Mouse (Mus musculus): ENCODE results near the gene Sept8.

Gene Sept8

GRCm38 (mm10) chr11:53519207-53520121 lies at the start of gene Sept8:
Gene Sept8, plus strand, starts transcription at chr11:53519257.
- peak; percentile 42 for DNase-seq

- no peak for DNase-seq
These were observed 49.6 kb upstream of the Sept8 start for GRCm38 (mm10) chr11:53469294-53469967.

- DNase-seq: peak; percentile 83
These were observed 48.9 kb upstream of the Sept8 start, which contains the start of gene Gm9837 for GRCm38 (mm10) chr11:53469968-53470695. Gene Gm9837, minus strand, starts transcription at chr11:53470479.

GRCm38 (mm10) chr11:53472709-53473108 lies 46.3 kb upstream of the Sept8 start:
- no peak for DNase-seq

- no peak for DNase-seq
These were observed 43.4 kb upstream of the Sept8 start for GRCm38 (mm10) chr11:53475620-53476019.

- DNase-seq: no peak
These were observed 41.2 kb upstream of the Sept8 start for GRCm38 (mm10) chr11:53477833-53478232.

GRCm38 (mm10) chr11:53478383-53479170 lies 40.5 kb upstream of the Sept8 start:
- no peak for DNase-seq

GRCm38 (mm10) chr11:53479171-53479782 lies 39.8 kb upstream of the Sept8 start:
- no peak for DNase-seq

GRCm38 (mm10) chr11:53479783-53480301 lies 39.2 kb upstream of the Sept8 start, which contains the start of the genes Gm9945 and Sowaha:
Gene Gm9945, plus strand, starts transcription at chr11:53480166.
Gene Sowaha, minus strand, starts transcription at chr11:53480274.
- peak; percentile 25 for DNase-seq

- no peak for DNase-seq
These were observed 37.8 kb upstream of the Sept8 start for GRCm38 (mm10) chr11:53481088-53481730.

- no peak for DNase-seq
These were observed 35.7 kb upstream of the Sept8 start for GRCm38 (mm10) chr11:53483159-53483891.

GRCm38 (mm10) chr11:53485719-53486118 lies 33.3 kb upstream of the Sept8 start:
- DNase-seq: no peak

- DNase-seq: no peak
These were observed 32.7 kb upstream of the Sept8 start for GRCm38 (mm10) chr11:53486351-53486750.

GRCm38 (mm10) chr11:53486822-53487594 lies 32.0 kb upstream of the Sept8 start:
- no peak for DNase-seq

- no peak for DNase-seq
These were observed 30.1 kb upstream of the Sept8 start for GRCm38 (mm10) chr11:53489007-53489406.

- no peak for DNase-seq
These were observed 29.6 kb upstream of the Sept8 start for GRCm38 (mm10) chr11:53489421-53489820.

- DNase-seq: no peak
These were observed 27.1 kb upstream of the Sept8 start for GRCm38 (mm10) chr11:53491954-53492401.

GRCm38 (mm10) chr11:53493243-53493955 lies 25.7 kb upstream of the Sept8 start:
- no peak for DNase-seq

- no peak for DNase-seq
These were observed 23.6 kb upstream of the Sept8 start for GRCm38 (mm10) chr11:53495417-53495816.
